Mouse (Mus musculus): Measurements from ENCODE around the gene Gm49486. TPM values are rescaled to one million over a fixed set of nuclear protein-coding genes. Genes with fewer than 3 reads are reported as not detected.

Gene Gm49486
- polyA plus RNA-seq, 1 experiment from 2014 or later: not detected

DNA sequence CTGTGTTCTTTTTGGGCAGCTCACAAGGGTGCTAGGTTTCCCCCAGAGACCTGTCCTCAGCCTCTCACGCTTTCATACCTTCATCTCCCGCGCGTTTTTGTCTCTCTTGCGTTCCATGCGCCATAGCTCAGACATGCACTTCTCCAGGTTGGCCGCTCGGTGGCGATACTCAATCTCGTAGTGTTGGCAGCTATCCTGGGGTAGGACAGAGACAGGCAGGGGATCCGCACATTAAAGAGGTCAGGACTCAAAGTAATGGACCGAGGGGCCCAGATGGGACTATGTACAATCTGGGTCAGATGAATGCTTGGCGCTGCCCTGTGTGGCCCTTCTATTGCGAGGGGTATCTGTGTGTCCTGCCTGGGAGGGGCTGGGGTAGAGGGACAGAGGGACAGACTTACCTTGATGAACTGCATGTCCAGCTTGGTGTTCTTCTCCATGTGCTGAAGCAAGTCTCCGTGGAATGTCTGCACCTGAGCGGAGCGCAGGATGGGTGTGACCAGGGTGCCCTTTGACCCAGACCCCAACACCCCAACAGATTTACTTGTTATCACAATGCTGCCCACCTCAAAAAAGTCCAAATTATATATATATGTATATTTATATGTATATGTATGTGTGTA lies 42.0 kb downstream of the Gm49486 start:
- H3K9me3 ChIP-seq (replicated peaks): no peaks in the 10 kb centered on the region
- peaks cover 14% of the 10 kb centered on the region for H3K4me1 ChIP-seq (replicated peaks)
- ATAC-seq (ENCODE audit: low read depth) (0 out of 2 replicates have a peak, but pooled peaks have one; percentile 12), DNase-seq (peak; percentile 35)
- peak overlapping the region; percentile 41 for H3K4me3 ChIP-seq (replicated peaks)
- H3K36me3 ChIP-seq: no peaks in the 10 kb centered on the region
- H3K4me2 ChIP-seq: peak overlapping the region; percentile 64
- no peak overlapping the region for H3K9ac ChIP-seq
- H3K27me3 ChIP-seq: peaks cover 36% of the 10 kb centered on the region; the same call in 1 of the 2 replicates
- H3K27ac ChIP-seq: no peak overlapping the region
- 13% methylated on average over 17 of the region's 17 CpGs for WGBS (ENCODE audit: insufficient replicate concordance)

DNA sequence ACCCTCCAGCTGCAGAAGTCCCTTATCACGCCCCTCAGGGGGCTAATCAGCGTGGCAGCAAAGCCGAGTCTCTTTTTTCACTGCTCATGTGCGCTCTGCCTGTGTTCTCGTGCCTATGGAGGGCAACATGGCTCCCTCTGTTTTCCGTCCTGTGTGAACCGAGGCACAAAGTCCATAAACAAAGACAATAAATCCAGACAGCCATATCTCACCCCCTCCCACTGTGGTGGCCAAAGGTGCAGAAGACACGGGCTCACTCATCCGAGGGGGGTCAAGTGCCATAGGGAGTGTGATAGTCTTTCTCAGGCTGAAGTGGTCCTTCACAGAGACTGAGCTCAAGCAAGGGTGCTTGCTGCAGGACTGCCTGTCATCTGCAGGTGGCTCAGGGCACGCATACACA lies 43.8 kb downstream of the Gm49486 start:
- WGBS (ENCODE audit: insufficient replicate concordance): 45% methylated on average over 10 of the region's 10 CpGs
- no peak for ATAC-seq (ENCODE audit: low read depth)

DNA sequence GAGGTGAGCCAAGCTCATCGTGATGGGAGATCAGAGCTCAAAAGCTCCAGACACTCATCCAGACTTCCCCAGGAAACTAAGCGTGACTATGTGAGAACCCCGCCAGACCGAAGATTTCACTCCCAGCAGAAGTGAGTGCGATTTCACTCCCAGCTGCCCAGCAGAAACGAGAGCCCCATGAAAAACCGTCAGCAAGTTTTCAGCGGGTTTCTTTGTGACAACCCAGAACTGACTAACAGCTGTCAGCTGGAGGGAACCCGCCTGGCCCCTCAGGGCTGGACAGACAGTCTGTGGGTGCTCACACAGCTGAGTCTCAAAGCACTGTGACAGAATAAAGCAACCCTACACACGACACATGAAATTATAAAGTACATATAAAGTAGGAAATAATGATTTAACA lies 48.5 kb downstream of the Gm49486 start:
- no peak overlapping the region for H3K4me2 ChIP-seq
- 0 out of 2 replicates have a peak, but pooled peaks cover 3% of the 10 kb centered on the region for H3K27me3 ChIP-seq
- no peak overlapping the region for H3K9ac ChIP-seq
- no peak overlapping the region for H3K27ac ChIP-seq
- ATAC-seq (ENCODE audit: low read depth): no peak
- H3K4me1 ChIP-seq (replicated peaks): peaks cover 26% of the 10 kb centered on the region
- no peaks in the 10 kb centered on the region for H3K9me3 ChIP-seq (replicated peaks)
- no peak for DNase-seq
- WGBS (ENCODE audit: insufficient replicate concordance): 58% methylated on average over 10 of the region's 10 CpGs
- no peaks in the 10 kb centered on the region for H3K36me3 ChIP-seq
- no peak overlapping the region for H3K4me3 ChIP-seq (replicated peaks)

More for the DNA sequence above, 43.8 kb downstream of the Gm49486 start:
- Histone ChIP-seq H3K9ac (no peak overlapping the region), H3K27ac (no peak overlapping the region), H3K9me3 (replicated peaks) (no peaks in the 10 kb centered on the region), H3K4me1 (replicated peaks) (peaks cover 14% of the 10 kb centered on the region), H3K36me3 (no peaks in the 10 kb centered on the region), H3K4me3 (replicated peaks) (no peak overlapping the region), H3K27me3 (peaks cover 21% of the 10 kb centered on the region; the same call in 1 of the 2 replicates), H3K4me2 (no peak overlapping the region)
- DNase-seq: no peak

DNA sequence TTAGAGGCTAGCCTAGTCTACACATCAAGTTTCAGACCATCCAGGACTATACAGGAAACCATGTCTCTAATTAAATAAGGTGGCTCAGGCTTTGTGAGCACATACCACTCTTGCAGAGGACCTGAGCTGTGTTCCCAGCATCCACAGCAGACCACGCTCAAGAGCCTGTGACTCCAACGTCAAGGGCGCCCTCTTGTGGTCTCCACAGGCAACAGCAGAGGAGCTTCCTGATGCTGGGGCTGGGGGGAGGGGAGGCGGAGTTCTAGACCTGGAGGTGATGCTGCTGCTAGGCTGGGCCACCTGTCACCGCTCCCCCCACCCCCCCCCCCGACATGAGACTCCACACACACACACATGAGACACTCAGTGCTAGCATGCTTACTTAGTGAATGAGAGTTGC lies 51.0 kb downstream of the Gm49486 start:
- DNase-seq: no peak
- no peak overlapping the region for H3K4me3 ChIP-seq (replicated peaks)
- ATAC-seq (ENCODE audit: low read depth): no peak
- H3K36me3 ChIP-seq: no peaks in the 10 kb centered on the region
- no peaks in the 10 kb centered on the region for H3K27me3 ChIP-seq
- peaks cover 33% of the 10 kb centered on the region for H3K4me1 ChIP-seq (replicated peaks)
- H3K27ac ChIP-seq: no peak overlapping the region
- no peak overlapping the region for H3K9ac ChIP-seq
- WGBS (ENCODE audit: insufficient replicate concordance): 28% methylated on average over 6 of the region's 6 CpGs
- H3K9me3 ChIP-seq (replicated peaks): no peaks in the 10 kb centered on the region
- H3K4me2 ChIP-seq: no peak overlapping the region

DNA sequence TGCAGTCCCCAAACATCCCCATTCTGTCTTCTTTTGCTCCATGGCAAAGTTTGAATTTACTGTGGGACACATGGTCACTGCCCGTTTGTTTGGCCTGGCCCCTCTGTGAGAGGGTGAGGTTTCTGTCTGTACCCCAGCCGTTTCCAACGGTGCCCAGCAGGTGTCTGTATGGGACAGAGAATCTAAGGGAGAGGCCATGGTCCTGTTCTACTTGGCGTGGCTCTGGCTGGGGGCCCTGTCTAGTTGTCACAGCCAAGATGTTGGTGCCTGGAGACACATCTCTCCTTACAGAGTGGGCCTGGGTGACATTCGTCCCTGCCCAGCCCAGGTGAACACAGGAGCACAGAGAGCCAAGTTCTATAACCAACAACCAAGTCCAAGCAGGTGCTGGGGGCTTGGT lies 51.7 kb downstream of the Gm49486 start:
- Histone ChIP-seq H3K9ac (no peak overlapping the region), H3K36me3 (no peaks in the 10 kb centered on the region), H3K27me3 (no peaks in the 10 kb centered on the region), H3K4me3 (replicated peaks) (no peak overlapping the region), H3K27ac (peak overlapping the region; percentile 87), H3K9me3 (replicated peaks) (no peaks in the 10 kb centered on the region), H3K4me1 (replicated peaks) (peaks cover 37% of the 10 kb centered on the region), H3K4me2 (peak overlapping the region; percentile 21)
- peak; percentile 28 for DNase-seq
- WGBS (ENCODE audit: insufficient replicate concordance): 41% methylated on average over 5 of the region's 5 CpGs
- ATAC-seq (ENCODE audit: low read depth): no peak

DNA sequence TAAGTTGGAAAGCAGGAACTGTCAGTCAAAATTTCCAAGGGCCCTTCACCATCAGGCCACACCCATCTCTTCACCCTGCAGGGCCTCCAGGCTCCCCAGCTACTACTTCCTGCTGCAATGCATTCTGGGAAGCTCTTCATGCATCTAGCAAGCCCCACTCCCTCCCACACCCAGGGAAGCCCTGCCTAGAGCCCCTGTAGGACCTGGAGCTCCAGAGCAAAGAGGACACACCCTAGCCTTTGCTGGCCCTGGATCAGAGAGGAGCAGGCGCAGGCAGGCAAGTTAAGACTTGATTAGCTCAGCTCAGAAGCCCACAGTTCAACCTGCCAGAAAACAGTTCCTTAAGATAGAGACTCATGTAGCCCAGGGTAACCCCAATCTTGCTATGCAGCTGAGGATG lies 52.2 kb downstream of the Gm49486 start:
- DNase-seq (peak; percentile 83), ATAC-seq (ENCODE audit: low read depth) (peak; percentile 92)
- H3K27ac ChIP-seq: peak overlapping the region; percentile 87
- whole genome bisulfite sequencing (ENCODE audit: insufficient replicate concordance): 24% methylated on average over 1 of the region's 1 CpGs
- no peaks in the 10 kb centered on the region for H3K9me3 ChIP-seq (replicated peaks)
- peak overlapping the region; percentile 30; the same call in 1 of the 2 replicates for H3K9ac ChIP-seq
- no peaks in the 10 kb centered on the region for H3K27me3 ChIP-seq
- peaks cover 37% of the 10 kb centered on the region for H3K4me1 ChIP-seq (replicated peaks)
- H3K4me3 ChIP-seq (replicated peaks): no peak overlapping the region
- H3K36me3 ChIP-seq: peaks cover 5% of the 10 kb centered on the region
- H3K4me2 ChIP-seq: peak overlapping the region; percentile 21

DNA sequence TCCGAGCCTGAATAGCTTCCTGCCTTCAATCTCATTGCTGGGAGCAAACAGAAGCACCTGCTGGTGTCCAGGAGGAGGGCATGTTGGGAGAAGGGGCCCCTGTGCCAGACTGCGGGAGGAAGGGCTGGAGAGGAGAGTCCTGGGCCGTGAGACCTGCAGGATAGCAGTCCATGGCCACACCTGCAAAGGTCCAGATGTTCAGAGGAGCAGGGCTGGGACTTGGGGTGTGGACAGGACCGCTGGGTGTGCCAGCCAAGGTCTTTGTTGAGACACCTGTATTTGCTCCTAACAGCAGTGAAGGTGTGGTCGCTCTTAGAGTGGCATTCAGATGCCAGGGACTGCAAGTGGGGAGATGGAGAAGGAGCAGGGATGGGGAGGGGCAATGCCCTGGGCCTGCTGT lies 53.2 kb downstream of the Gm49486 start:
- H3K36me3 ChIP-seq: peaks cover 16% of the 10 kb centered on the region
- WGBS (ENCODE audit: insufficient replicate concordance): 74% methylated on average over 5 of the region's 5 CpGs
- no peak for DNase-seq
- no peak overlapping the region; the same call in 1 of the 2 replicates for H3K27ac ChIP-seq
- H3K27me3 ChIP-seq: no peaks in the 10 kb centered on the region
- H3K4me2 ChIP-seq: no peak overlapping the region
- no peak overlapping the region for H3K4me3 ChIP-seq (replicated peaks)
- no peaks in the 10 kb centered on the region for H3K9me3 ChIP-seq (replicated peaks)
- H3K4me1 ChIP-seq (replicated peaks): peaks cover 37% of the 10 kb centered on the region
- H3K9ac ChIP-seq: no peak overlapping the region
- ATAC-seq (ENCODE audit: low read depth): no peak

DNA sequence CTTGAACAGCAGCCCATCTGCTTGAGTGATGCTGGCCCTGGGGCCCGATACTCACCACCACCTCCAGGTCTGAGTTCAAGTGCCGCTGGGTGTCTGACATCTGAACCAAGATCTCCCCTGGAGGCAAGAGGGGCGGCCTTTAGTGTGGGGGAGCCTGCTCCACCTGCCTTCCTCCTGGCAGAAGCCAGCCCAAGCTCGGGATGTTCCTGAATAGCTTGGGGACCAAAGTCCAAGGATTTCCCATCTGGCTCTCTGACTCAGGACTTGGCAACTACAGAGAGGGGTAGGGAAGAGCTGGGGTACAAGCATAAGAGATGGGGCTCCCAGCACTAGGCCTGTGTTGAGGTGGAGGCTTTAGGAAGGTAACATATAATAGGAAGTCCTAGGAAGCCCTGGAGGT lies 54.2 kb downstream of the Gm49486 start:
- no peak overlapping the region for H3K27ac ChIP-seq
- H3K9ac ChIP-seq: no peak overlapping the region
- no peak overlapping the region for H3K4me3 ChIP-seq (replicated peaks)
- peaks cover 37% of the 10 kb centered on the region for H3K4me1 ChIP-seq (replicated peaks)
- WGBS (ENCODE audit: insufficient replicate concordance): 54% methylated on average over 4 of the region's 4 CpGs
- DNase-seq (no peak), ATAC-seq (ENCODE audit: low read depth) (no peak)
- H3K9me3 ChIP-seq (replicated peaks): no peaks in the 10 kb centered on the region
- peaks cover 23% of the 10 kb centered on the region for H3K36me3 ChIP-seq
- H3K27me3 ChIP-seq: no peaks in the 10 kb centered on the region
- no peak overlapping the region for H3K4me2 ChIP-seq

DNA sequence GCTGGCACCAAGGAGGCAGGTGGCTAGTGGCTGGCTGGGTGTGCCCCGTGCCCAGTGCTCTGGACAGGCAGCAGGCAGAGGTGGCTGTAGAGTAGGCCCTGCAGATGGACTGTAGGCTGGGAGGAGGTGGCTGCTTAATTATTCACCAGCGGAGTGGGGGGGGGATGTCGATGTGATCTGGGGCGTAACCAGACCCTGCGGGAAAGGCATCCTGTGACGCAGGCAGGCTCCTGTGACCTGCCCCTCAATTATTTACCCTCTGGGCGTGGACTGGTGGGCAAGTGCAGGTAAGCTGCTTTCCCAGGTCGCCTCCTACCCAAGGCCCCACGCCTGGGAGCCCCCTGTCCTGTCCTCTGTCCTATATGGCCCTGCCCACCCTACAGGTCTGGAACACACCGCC lies 56.2 kb downstream of the Gm49486 start, which contains the start of gene Baiap2l2:
Baiap2l2 (minus strand) TSS at position 139 of the 400 bp plus-strand sequence.
- Histone ChIP-seq H3K4me3 (replicated peaks) (no peak within 1 kb of the TSS), H3K9me3 (replicated peaks) (no peaks in the 10 kb centered on the region), H3K4me2 (peak within 1 kb of the TSS; percentile 30; the same call in 1 of the 2 replicates), H3K36me3 (peaks cover 38% of the 10 kb centered on the region), H3K9ac (0 out of 2 replicates have a peak within 1 kb of the TSS, but pooled peaks have one; percentile 3), H3K27me3 (no peaks in the 10 kb centered on the region), H3K4me1 (replicated peaks) (peaks cover 35% of the 10 kb centered on the region), H3K27ac (peak within 1 kb of the TSS; percentile 15; the same call in 1 of the 2 replicates)
- no peak for DNase-seq
- 56% methylated on average over 10 of the region's 10 CpGs for WGBS (ENCODE audit: insufficient replicate concordance)
- no peak for ATAC-seq (ENCODE audit: low read depth)

DNA sequence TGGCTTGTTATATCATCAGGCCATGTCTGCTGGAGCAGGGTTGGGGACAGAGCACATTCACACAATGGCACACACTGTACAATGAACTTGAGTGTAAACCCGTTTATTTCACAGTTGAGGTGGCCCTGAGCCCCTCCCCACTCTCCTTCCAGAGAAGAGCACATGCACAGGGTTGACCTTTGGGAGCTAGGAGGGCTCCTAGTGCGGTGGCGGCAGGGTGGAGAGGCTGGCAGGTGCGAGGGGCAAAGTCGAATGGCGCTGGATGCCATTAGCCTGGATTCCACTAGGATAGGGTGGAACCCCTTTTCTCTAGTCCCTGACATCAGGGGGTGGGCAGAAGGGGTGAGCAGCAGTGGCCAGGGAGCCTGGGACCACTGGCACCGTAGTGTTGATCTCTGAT lies 57.0 kb downstream of the Gm49486 start:
- Histone ChIP-seq H3K9me3 (replicated peaks) (no peaks in the 10 kb centered on the region), H3K36me3 (peaks cover 38% of the 10 kb centered on the region), H3K4me1 (replicated peaks) (peaks cover 27% of the 10 kb centered on the region), H3K27ac (no peak overlapping the region), H3K27me3 (no peaks in the 10 kb centered on the region), H3K4me3 (replicated peaks) (no peak overlapping the region), H3K9ac (no peak overlapping the region), H3K4me2 (no peak overlapping the region)
- DNase-seq (no peak), ATAC-seq (ENCODE audit: low read depth) (no peak)
- 79% methylated on average over 7 of the region's 7 CpGs for WGBS (ENCODE audit: insufficient replicate concordance)

DNA sequence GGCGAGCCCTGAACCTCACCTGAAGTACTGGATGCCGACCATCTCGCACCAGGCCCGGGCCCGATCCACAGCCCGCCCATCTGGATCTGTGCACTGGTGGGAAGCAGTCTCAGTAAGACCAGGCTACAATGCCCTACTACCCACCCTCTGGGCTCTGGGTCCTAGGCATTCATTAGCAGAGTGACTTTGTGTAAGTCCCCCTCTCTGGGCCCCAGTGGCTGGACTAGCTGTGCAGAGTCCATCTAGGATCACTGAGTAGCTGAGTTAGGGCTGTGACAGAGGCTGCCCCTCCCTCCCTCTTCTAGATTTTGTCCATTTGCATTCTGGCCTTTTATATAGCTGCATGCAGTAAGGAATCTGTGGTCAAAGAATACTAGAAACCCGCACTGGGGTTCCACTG lies 57.9 kb downstream of the Gm49486 start:
- H3K4me3 ChIP-seq (replicated peaks): no peak overlapping the region
- no peaks in the 10 kb centered on the region for H3K9me3 ChIP-seq (replicated peaks)
- H3K4me2 ChIP-seq: no peak overlapping the region
- peaks cover 38% of the 10 kb centered on the region for H3K36me3 ChIP-seq
- WGBS (ENCODE audit: insufficient replicate concordance): 64% methylated on average over 7 of the region's 7 CpGs
- peaks cover 18% of the 10 kb centered on the region for H3K4me1 ChIP-seq (replicated peaks)
- H3K9ac ChIP-seq: 0 out of 2 replicates have a peak overlapping the region, but pooled peaks have one; percentile 19
- ATAC-seq (ENCODE audit: low read depth): no peak
- no peak for DNase-seq
- no peaks in the 10 kb centered on the region for H3K27me3 ChIP-seq
- H3K27ac ChIP-seq: no peak overlapping the region

DNA sequence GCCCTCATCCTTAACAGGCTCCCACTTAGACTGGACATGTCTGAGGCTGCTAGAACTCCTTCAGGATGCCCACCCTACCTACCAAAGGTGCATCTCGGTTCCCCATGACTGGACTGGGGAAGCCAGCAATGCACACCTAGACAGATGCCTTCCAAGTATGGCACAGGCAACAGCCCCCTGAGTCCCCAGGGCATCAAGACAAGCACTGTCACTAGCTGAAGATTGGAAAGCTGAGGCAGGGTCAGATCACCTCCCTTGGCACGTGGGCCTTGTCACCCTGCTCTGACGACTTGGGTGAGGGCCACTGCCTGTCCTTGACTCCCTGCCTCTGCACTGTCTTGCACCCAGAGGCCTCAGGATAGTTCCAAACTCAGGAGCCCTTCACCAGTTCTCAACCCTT lies 59.2 kb downstream of the Gm49486 start:
- ATAC-seq (ENCODE audit: low read depth) (no peak), DNase-seq (no peak)
- H3K27me3 ChIP-seq: no peaks in the 10 kb centered on the region
- no peak overlapping the region for H3K4me3 ChIP-seq (replicated peaks)
- H3K9ac ChIP-seq: no peak overlapping the region
- 66% methylated on average over 3 of the region's 3 CpGs for WGBS (ENCODE audit: insufficient replicate concordance)
- no peak overlapping the region for H3K4me2 ChIP-seq
- no peak overlapping the region for H3K27ac ChIP-seq
- peaks cover 38% of the 10 kb centered on the region for H3K36me3 ChIP-seq
- H3K4me1 ChIP-seq (replicated peaks): 0 out of 2 replicates have a peak, but pooled peaks cover 9% of the 10 kb centered on the region
- H3K9me3 ChIP-seq (replicated peaks): no peaks in the 10 kb centered on the region
